Mouse (Mus musculus) layer of hippocampus, adult 2 months (tissue): Measurements from ENCODE around the gene Ppm1e. TPM values are rescaled to one million over a fixed set of nuclear protein-coding genes. Genes with fewer than 3 reads are reported as not detected.

Experiments used
- DNase-seq, 2 experiments: peaks; one replicate each; pipeline ENCODE4 v3.0.0; 2022; ENCODE audit warnings: low spot score in 2 of 2
- H3K27ac ChIP-seq: fragments of 200-600 bp; 2 replicates; pipeline ENCODE4 v1.8.1; 2022
- H3K4me3 ChIP-seq: fragments of 200-600 bp; 2 replicates; pipeline ENCODE4 v1.8.1; 2022; ENCODE audit warnings: mild to moderate bottlenecking
- CTCF ChIP-seq: fragments of 200-600 bp; conservative IDR thresholded peaks from 2 replicates; pipeline ENCODE4 v1.8.1; 2022; ENCODE audit warnings: antibody characterized with exemption, mild to moderate bottlenecking, moderate library complexity
- total RNA-seq, 2 experiments: library from RNA; stranded (reverse); gene quantifications; 2 replicates each; pipeline ENCODE4 v1.2.3; 2021

Gene Ppm1e
- total RNA-seq, 2 experiments from 2014 or later: 249 to 267 TPM

DNA sequence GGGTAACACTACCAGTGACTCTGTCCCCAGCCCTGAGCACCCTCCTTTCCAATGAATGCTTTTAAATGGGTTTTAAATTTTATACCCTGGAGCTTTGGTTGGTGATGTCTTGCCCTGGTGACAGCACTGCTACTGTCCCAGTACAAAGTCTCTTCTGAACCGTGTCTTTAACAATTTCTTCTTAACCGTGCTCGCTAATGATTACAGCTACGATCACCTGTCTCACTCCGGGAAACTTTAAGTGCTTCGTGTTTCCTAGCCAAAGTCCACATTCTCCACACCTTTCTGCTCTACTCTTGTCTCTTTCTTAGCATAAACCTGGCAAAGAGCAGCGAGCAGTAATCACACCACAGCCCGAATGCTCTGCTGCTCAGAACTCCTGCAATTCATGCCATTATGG lies 69.5 kb downstream of the Ppm1e start:
- Histone ChIP-seq H3K4me3 (no peak overlapping the region), H3K27ac (peak overlapping the region; percentile 1; the same call in 1 of the 2 replicates)
- no peak for DNase-seq
- TF ChIP-seq CTCF: no peak

DNA sequence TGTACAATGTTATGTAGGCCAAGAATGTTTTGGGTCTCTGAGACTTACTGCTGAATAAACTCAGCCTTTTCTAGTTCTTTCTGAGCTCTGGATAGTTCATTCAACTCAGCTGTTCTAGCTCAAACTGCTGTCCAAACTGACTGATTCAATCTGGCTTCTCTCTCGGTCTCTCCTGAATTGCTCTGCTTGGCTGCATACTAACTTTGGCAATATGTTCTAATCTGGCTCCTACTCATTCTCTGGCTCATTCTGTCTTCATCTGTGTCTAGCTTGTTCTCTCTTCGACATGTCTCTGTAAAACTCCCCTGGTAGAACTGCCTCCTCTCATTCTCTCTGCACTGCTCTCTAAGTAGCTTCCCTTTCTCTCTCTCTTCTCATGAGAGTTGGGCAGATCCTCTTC lies 72.6 kb downstream of the Ppm1e start:
- Histone ChIP-seq H3K4me3 (no peak overlapping the region), H3K27ac (no peak overlapping the region)
- peak in 1 of 2 experiments; percentile 50 for DNase-seq
- TF ChIP-seq CTCF: no peak

DNA sequence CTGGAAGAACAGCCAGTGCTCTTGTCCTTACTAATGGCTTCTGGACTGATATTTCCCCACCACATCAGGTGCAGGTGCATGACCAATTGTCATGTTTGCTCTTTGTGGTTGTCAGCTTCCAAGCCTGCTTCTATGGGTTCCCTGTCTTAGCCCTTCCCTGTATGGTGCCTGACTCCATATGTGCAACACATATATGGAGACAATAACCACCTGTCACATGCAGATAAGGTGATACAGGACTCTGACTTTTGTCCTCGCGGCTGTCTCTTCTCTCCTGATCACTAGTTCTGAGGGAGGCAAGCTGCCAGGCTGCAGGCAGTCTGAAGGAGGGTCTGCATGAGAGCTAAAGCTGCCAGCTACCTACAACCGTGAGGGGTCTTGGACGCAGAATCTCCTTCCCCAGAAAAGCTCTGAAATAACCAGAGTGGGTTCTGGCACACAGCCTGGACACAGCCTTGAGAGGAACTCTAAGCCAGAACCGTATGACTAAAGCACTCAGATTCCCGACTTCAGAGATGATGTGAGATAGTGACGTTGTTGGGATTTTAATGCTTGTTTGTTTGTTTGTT lies 76.8 kb downstream of the Ppm1e start:
- no peak for DNase-seq
- TF ChIP-seq CTCF: no peak

DNA sequence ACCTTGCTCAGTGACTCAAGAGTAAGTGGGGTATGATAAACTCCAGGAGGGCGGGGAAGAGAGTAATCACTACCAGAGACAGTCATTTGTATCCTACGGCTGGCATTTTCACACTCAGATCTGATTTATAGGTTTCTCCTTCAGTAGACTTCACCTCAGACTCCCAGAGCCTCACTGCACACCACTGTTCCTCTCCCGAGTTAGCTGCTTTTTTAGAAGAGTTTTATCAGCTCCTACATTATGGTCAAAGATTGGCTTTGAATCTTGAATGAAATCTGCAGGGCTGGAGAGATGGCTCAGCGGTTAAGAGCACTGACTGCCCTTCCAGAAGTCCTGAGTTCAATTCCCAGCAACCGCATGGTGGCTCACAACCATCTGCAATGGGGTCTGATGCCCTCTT lies 79.4 kb downstream of the Ppm1e start:
- H3K27ac ChIP-seq: peak overlapping the region; percentile 39; the same call in 1 of the 2 replicates
- peak; percentile 22 for TF ChIP-seq CTCF

More for the DNA sequence above, 76.8 kb downstream of the Ppm1e start:
- Histone ChIP-seq H3K4me3 (no peak overlapping the region), H3K27ac (peak overlapping the region; percentile 46)

DNA sequence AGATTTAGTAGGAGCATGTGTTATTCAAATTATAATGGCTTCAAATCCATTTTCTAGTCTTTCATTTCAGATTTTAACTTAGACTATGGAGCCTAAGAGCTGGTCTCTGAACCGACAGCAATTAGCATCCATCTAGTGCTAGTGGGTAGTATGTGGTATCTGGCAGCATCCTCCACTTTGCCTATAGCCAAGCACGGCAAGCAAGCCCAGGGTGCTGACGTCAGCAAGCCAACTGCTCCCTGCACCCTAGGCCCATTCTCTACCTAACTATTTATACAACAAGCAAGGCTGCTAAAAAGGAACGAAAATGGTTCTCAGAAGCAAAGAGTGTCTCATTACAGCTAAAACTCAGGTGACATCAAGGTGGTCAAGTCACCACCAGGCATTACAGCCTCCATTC lies 80.0 kb downstream of the Ppm1e start:
- no peak for TF ChIP-seq CTCF
- no peak for DNase-seq
- Histone ChIP-seq H3K4me3 (no peak overlapping the region), H3K27ac (peak overlapping the region; percentile 39; the same call in 1 of the 2 replicates)

More for the DNA sequence above, 79.4 kb downstream of the Ppm1e start:
- no peak for DNase-seq
- H3K4me3 ChIP-seq: no peak overlapping the region

DNA sequence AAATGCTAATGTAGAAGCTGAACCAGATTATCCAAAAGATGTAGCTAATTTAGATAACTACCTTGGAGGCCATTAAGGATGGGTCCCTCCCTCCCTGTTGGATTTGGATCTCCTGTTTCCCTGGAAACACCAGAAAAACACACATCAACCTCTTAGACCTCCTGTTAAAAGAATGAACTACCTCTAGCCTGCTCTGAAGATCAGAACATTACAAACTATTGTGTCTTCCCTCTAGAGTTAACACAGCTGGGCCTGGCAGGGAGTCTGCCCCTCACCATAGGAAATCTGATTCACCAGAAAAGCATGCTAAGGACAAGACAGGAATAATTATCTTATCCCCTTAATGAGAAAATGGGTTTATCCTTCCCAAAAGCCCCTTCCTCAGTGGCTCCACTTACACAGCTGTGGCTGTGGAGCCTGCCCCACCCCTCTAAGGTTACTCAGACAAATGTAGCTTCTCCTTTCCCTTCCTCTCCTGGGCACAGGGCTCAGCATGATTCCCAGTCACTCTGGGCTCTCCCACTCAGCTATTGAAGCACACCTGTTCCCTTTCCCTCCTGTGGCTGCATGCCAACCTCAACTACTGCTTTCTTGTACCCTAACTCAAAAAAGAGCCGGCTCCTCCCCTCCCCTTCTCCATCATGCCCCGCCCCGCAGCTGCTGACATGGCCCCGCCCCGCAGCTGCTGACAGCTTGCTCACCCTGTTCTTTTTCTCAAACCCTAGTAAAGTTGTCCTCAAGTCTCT lies 82.4 kb downstream of the Ppm1e start:
- no peak overlapping the region for H3K4me3 ChIP-seq
- no peak for TF ChIP-seq CTCF
- H3K27ac ChIP-seq: peak overlapping the region; percentile 64; the same call in 1 of the 2 replicates
- DNase-seq: no peak

DNA sequence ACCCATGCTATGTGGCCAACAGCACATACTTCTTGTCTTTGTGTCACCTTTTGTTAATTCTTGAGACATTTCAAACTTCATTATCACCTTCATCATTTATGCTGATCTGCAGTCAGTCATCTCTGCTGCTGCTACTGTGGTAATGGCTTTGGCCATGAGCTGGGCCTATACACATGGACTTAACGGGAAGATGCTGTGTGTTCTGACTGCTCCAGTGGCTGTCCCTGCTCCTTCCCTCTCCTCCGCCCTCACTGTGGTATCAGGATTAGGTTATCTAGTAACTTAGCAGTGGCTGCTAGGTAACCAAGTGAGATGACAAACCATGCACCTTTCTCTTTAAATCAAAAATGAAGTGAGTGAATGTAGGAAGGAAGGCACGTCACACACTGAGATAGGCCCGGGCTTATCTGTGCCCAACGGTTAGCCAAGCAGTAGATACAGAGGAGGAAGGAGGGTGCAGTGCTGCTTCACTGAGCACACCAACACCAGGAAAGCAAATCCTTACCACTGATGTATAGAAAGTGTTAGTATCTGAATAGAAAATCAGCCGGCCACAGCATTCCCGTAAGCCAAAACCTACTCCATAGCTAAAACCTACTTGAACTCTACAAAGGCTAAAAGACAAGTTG lies 83.3 kb downstream of the Ppm1e start:
- no peak for DNase-seq
- no peak overlapping the region; the same call in 1 of the 2 replicates for H3K27ac ChIP-seq
- TF ChIP-seq CTCF: no peak
- H3K4me3 ChIP-seq: no peak overlapping the region

DNA sequence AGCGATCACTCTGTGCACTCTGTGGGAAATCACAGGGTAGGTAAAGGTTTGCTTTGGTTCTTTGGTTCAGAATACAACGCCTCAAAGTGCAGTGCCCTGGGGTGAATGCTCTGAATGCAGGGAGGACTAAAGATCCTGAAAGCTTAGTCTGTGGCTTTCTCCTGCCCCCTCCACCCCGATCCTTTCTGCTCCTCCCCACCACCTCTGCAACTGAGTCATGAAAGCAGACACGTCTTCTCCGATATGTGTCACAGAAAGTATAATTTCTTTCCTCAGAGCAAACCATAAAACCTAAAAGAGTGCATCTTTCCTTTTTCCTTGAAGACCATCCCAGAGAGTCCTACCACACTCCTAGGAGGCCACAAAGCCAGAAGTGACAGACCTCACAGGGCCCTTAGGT lies 86.1 kb downstream of the Ppm1e start:
- H3K27ac ChIP-seq: peak overlapping the region; percentile 18; the same call in 1 of the 2 replicates
- H3K4me3 ChIP-seq: no peak overlapping the region
- TF ChIP-seq CTCF: no peak
- DNase-seq: no peak

DNA sequence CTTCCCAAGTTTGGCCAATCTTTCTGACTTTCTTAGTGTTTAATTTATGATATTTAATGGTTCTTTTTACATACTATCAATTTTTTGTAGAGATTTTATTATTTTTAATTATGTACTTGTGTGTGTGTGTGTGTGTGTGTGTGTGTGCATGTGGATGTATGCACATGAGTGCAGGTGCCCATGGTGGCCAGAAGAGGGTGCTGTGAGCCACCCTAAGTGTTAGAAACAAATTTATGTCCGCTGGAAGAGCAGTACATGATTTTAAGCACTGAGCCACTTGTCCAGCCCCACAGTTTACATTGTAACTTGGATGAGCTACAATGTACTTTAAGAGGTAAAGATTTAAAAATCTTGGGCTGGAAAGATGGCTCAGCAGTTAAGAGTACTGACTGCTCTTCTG lies 87.3 kb downstream of the Ppm1e start:
- no peak overlapping the region; the same call in 1 of the 2 replicates for H3K27ac ChIP-seq
- DNase-seq: no peak
- peak; percentile 56 for TF ChIP-seq CTCF
- no peak overlapping the region for H3K4me3 ChIP-seq

DNA sequence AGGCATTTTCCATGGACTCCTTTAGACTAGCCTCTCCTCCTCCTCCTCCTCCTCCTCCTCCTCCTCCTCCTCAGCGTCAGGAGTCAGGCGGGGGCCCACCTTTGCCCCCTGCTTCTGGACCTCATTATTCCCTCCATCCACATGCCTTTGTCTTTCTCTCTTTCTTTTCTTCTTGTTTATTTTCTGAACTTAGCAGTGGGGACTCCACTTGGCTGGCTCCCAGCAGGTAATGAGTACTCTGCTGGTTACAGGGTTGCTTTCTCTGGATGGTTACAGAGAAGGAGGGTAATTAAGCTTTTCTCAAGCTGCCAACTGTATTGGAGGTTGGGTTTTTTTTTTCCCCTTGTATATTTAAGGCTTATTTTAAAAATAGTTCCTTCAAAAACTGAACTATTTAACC lies 87.9 kb downstream of the Ppm1e start:
- peak overlapping the region; percentile 61; the same call in 1 of the 2 replicates for H3K27ac ChIP-seq
- H3K4me3 ChIP-seq: no peak overlapping the region
- DNase-seq: no peak
- TF ChIP-seq CTCF: no peak

DNA sequence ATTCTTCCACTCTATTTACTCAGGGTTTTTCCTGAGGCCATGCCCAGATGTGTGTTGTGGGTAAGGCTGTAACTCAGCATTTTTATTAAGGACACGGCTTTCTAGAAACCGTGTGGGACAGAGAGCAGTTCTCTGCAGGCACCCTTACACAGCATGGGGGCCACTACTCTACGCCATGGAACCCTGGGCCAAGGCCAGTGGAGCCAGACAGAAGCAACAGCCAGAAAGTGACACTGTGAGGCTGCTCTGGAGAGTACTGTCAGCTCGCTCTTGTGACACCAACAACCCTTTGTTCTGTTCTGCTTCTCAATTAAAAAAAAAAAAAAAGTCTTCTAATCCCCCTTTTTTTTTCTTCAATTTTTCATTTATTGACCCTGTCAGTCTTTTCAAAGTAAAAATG lies 88.4 kb downstream of the Ppm1e start:
- no peak for TF ChIP-seq CTCF
- Histone ChIP-seq H3K4me3 (no peak overlapping the region), H3K27ac (peak overlapping the region; percentile 61; the same call in 1 of the 2 replicates)
- no peak for DNase-seq

DNA sequence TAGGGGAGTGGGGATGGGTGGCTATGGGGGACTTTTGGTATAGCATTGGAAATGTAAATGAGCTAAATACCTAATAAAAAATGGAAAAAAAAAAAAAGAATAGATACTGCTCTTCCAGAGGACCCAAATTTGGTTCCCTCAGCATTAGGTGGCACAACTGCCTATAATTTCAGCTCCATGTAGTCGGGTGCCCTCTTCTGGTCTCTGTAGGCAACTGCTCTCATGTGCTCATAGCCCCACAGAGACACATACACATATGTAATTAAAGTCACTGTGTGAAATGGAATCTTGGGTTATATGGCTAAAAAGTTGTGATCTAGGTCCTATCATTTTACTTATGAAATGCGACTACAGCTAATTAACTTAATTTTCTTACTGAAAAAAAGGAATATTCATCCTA lies 90.0 kb downstream of the Ppm1e start:
- DNase-seq: no peak
- peak; percentile 58 for TF ChIP-seq CTCF
- H3K4me3 ChIP-seq: no peak overlapping the region
- no peak overlapping the region for H3K27ac ChIP-seq

DNA sequence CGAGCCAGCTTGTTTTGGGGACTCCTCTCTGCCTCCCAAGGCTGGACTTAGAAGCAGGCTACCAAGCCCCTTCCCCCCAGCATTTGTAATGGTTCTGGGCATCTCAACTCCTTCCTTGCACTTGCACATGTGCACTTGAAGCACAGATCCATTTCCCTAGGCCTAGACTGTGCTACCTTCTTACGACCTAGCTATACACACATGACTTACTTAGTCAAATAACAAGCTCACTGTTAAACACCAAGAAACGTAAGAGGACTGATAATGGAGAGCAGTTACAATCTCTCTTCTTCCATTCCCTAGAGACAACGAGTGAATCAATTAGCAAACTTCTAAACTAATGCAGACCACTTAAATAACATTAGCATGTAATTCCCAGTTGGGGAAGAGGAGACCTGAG lies 92.6 kb downstream of the Ppm1e start:
- H3K4me3 ChIP-seq: no peak overlapping the region
- DNase-seq: no peak
- TF ChIP-seq CTCF: no peak
- H3K27ac ChIP-seq: peak overlapping the region; percentile 23
